In the genomic region with DNA sequence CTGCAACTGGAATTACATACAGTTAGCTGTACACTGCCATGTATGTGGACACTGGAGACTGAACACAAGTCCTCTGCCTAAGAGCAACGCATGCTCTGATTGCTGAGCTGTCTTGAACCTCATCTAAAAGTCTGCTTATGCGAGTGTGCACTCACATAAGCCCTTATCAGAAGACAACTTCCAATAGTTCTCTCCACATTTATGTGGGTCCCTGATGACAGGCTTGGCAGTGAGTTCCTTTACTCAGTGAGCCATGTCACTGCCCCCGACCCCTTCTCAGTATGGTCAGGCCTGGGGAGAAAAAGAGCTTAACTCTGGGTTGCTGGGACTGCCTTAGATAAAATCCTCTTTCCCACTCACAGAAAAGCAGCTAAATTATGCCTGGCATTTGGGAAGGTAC, we compare ENCODE assay signal across 8 mouse cellular contexts. TPM values are rescaled to one million over a fixed set of nuclear protein-coding genes. Genes with fewer than 3 reads are reported as not detected.
DNase-seq lines count a peak whose midpoint lies in the region; ATAC-seq and TF ChIP-seq lines count a peak whose summit lies in the region.

A gene (plus strand): TSS at position 274 of the 400 bp plus-strand sequence.

- H3K36me3 ChIP-seq in heart, embryonic 16.5 days (ENCODE audit: control insufficient read depth, insufficient read depth): peaks cover 13% of the 10 kb centered on the region
- peaks cover 5% of the 10 kb centered on the region for H3K36me3 ChIP-seq in limb, embryonic 11.5 days (ENCODE audit: control insufficient read depth, insufficient read depth, low read length)

- H3K27me3 ChIP-seq in heart, embryonic 16.5 days (ENCODE audit: control insufficient read depth, insufficient read depth, low read length): no peaks in the 10 kb centered on the region
- no peaks in the 10 kb centered on the region for H3K27me3 ChIP-seq in limb, embryonic 11.5 days (ENCODE audit: control insufficient read depth, insufficient read depth, low read length)

- H3K4me3 ChIP-seq in layer of hippocampus, adult 2 months: peak within 1 kb of the TSS; percentile 79
- H3K4me3 ChIP-seq in heart, embryonic 16.5 days (ENCODE audit: low read length): no peak within 1 kb of the TSS
- peak within 1 kb of the TSS; percentile 47; the same call in 1 of the 2 replicates for H3K4me3 ChIP-seq in limb, embryonic 11.5 days (ENCODE audit: low read depth, low read length)

- no peaks in the 10 kb centered on the region for H3K9me3 ChIP-seq in heart, embryonic 16.5 days (replicated peaks; ENCODE audit: control insufficient read depth, low read length)
- H3K9me3 ChIP-seq in limb, embryonic 11.5 days (ENCODE audit: control insufficient read depth, low read length): no peaks in the 10 kb centered on the region

- peak within 1 kb of the TSS; percentile 92; the same call in 1 of the 2 replicates for H3K4me2 ChIP-seq in heart, embryonic 16.5 days (ENCODE audit: low read depth, low read length)
- H3K4me2 ChIP-seq in limb, embryonic 11.5 days (ENCODE audit: low read depth, severe bottlenecking): peak within 1 kb of the TSS; percentile 59

- no peak for ATAC-seq in heart, embryonic 16.5 days (replicated peaks; ENCODE audit: extremely low read depth, insufficient read depth, low FRiP score)
- no peak for ATAC-seq in limb, embryonic 11.5 days (ENCODE audit: insufficient number of reproducible peaks, low FRiP score, low TSS enrichment, low read depth)
- no peak for ATAC-seq in monocyte, adult 5-6 weeks (replicated peaks; ENCODE audit: insufficient number of reproducible peaks, low FRiP score, low TSS enrichment, poor library complexity, severe bottlenecking)

- H3K9ac ChIP-seq in heart, embryonic 16.5 days (ENCODE audit: low read length): no peak within 1 kb of the TSS
- H3K9ac ChIP-seq in limb, embryonic 11.5 days (ENCODE audit: low read length): no peak within 1 kb of the TSS; the same call in 1 of the 2 replicates

- 61% methylated on average over 3 of the region's 3 CpGs for WGBS in heart, embryonic 16.5 days
- WGBS in limb, embryonic 11.5 days: 87% methylated on average over 3 of the region's 3 CpGs

- DNase-seq in layer of hippocampus, adult 2 months (ENCODE audit: low spot score in 2 of 2): no peak
- DNase-seq in layer of hippocampus, adult 9-11 months: no peak
- no peak for DNase-seq in adrenal gland, postnatal 4 days (ENCODE audit: low spot score in 2 of 2)
- DNase-seq in limb, embryonic 11.5 days (ENCODE audit: low spot score): no peak
- DNase-seq in MN1 (ENCODE audit: low spot score): no peak
- no peak for DNase-seq in cerebellum, postnatal 36 days

- peak within 1 kb of the TSS; percentile 96 for H3K27ac ChIP-seq in layer of hippocampus, adult 2 months
- no peak within 1 kb of the TSS for H3K27ac ChIP-seq in heart, embryonic 16.5 days (ENCODE audit: low read length)
- H3K27ac ChIP-seq in limb, embryonic 11.5 days (replicated peaks; ENCODE audit: low read depth, low read length): peak within 1 kb of the TSS; percentile 69; the same call in 1 of the 2 replicates

- peaks cover 44% of the 10 kb centered on the region for H3K4me1 ChIP-seq in heart, embryonic 16.5 days (ENCODE audit: control insufficient read depth, insufficient read depth, low read length)
- peaks cover 43% of the 10 kb centered on the region for H3K4me1 ChIP-seq in limb, embryonic 11.5 days (ENCODE audit: control insufficient read depth, insufficient read depth, low read length)

- no peak for TF ChIP-seq CTCF in layer of hippocampus, adult 2 months (conservative IDR thresholded peaks at IDR 0.05)

RNA-seq across cellular contexts. Expression of the gene that starts here (rescaled TPM):
- 100 to 1,000 TPM; 880 to 888 TPM for total RNA-seq in layer of hippocampus, adult 2 months (2021)
- total RNA-seq in adrenal gland, postnatal 4 days (2021): 10 to 100 TPM; 63.0 to 64.4 TPM
- polyA plus RNA-seq in heart, embryonic 16.5 days (2015; fragmentation: Nextera tagmentation; extraction: Ambion mirVana): 4.6 and 4.7 TPM in 2 replicates
- 10.0 and 10.8 TPM in 2 replicates for polyA plus RNA-seq in limb, embryonic 11.5 days (2014; fragmentation: Nextera tagmentation; extraction: Ambion mirVana)
- 3.5 to 20.2 TPM (median 6.5 TPM) in 3 replicates for total RNA-seq in monocyte, adult 5-6 weeks (2017)
